Mouse (Mus musculus) right cerebral cortex, postnatal 14 days (tissue): Measurements from ENCODE around the gene Ago1.

Experiments used
- DNase-seq: peaks from one replicate; pipeline ENCODE4 v3.0.0; 2022

Ago1 gene

DNA sequence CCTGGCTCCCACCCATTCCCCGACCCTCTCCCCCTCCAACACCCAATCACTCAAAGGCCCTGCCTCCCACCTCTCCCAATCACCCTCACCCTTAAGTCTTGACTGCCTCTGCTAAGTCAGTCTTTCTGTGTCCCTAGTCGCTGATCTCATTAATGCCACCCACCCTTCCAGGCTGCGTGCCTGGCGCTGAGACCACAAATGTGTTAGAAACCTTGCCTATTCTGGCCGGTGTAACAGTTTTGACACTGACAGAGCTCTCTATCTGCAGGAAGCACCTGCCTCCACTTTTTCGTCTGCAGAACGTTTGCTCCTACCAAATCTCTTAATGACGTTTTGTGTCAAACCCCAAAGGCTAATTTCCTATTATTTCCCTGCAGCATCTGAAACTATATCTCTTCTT, 542 bp upstream of the Ago1 start:
- no peak for DNase-seq

- DNase-seq = peak; percentile 65
These were observed 580 bp downstream of the Ago1 start for GRCm38 (mm10) chr4:126467721-126468284.

DNA sequence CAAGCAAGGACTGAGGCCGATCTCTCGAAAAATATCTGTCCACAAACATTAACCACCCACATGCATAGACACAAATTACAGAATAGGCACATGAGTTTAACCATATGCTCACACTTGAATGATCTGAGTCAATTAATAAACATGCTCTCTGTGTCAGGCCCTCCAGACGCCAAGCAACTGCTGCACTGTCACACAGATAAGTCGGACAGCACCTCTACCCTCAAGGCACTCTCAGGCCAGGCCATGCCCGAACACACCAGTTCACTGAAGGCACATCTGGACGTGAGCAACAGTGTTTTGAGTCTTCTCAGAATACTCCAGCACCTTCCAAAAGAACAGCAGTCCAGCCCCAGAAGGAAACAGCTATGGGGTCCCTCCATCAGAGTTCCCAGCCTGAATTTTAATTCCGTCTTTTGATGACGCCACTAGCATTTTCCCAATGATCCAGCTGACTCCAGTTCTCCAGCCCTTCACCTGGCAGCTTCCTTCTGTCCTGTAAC, 2.1 kb downstream of the Ago1 start:
- DNase-seq = no peak

- peak; percentile 48 for DNase-seq
These were observed 2.5 kb downstream of the Ago1 start for GRCm38 (mm10) chr4:126465843-126466242.

DNA sequence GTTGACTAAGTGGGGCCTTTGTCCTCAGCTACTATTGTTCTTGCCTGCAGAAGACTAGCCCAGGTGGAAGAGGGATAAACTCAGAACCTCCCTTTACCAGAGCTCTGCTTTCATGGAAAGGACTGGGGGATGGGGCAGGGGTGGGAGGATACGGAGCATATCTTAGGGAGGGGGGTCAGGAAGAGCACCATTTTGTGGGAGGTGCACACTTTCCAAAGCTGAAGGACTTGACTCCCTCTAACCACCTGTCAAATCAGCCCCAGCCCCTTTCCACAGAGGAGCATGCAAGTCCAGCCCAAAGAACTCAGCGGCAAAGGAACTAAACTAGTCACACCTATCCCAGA, 3.5 kb downstream of the Ago1 start:
- no peak for DNase-seq

DNA sequence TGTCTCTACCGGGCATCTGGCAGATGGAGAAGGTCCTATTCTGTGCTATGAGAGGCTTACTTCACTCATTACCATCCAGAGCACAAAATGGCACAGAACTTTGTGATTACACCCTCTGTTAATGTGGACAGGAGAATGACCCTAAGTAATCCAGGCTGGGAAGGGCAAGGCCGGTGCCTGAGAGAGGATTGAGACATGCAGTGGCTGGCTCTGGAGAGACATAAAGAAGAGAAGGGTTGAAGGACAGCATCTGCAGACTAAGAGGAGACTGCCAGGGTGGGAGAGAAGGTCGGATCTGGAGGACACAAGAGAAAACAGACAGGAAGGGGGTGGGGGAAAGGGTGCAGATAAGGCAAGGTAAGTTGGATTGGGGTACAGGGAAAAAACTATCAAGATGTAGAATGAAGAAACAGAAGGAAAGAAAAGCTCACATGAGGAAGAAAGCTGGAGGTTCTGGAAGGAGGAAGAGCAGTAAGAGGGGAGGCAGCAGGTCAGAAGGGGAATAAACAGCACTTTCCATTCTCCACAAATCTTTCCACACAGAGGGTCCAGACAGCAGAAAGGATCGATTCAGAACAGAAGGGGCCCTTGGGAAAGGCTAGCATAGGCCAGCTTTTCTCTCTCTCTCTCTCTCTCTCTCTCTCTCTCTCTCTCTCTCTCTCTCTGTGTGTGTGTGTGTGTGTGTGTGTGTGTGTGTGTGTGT, 4.0 kb downstream of the Ago1 start:
- no peak for DNase-seq

DNA sequence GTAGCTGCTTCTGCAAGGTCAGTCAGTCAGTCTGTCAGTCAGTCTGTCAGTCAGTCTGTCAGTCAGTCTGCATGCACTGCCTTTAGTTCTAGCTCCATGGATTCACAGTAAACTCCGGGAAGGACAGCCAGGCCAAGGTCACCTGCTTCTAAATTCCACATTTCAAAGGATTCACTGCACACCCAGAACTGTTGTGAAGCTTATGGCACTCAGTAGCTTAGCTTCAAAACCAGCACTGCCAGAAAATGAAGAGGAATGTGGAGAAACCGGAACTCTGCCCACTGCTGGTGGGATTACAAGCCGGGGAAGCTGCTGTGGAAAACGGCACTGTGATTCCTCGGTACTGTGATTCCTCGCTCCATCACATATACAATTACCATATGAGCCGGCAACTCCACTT, 12.9 kb downstream of the Ago1 start:
- DNase-seq = no peak

GRCm38 (mm10) chr4:126454547-126455254, 13.7 kb downstream of the Ago1 start:
- DNase-seq = no peak

GRCm38 (mm10) chr4:126450268-126450667, 18.1 kb downstream of the Ago1 start:
- DNase-seq = no peak

GRCm38 (mm10) chr4:126447126-126447525, 21.3 kb downstream of the Ago1 start:
- DNase-seq = no peak

DNA sequence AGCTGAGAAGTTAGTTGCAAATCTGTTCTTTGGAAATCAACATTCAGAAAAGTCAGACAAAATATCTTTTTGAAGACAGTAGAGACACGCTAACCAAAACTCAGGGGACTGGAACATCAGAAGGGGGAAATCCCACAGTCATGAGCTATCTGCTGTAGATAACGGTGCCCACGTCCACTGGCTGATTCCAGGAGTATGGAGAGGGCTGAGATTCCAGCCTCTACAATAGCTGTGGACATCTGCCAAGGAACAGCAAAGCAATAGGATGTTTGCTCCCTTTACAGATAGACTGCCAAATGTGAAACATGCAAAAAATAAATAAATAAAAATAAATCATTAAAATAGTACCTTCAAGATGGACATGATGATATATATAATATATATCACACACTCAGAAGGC, 23.9 kb downstream of the Ago1 start:
- DNase-seq = no peak

GRCm38 (mm10) chr4:126438261-126438660, 30.1 kb downstream of the Ago1 start:
- no peak for DNase-seq

GRCm38 (mm10) chr4:126436268-126436667, 32.1 kb downstream of the Ago1 start:
- no peak for DNase-seq

GRCm38 (mm10) chr4:126434094-126434493, 34.3 kb downstream of the Ago1 start:
- no peak for DNase-seq

- no peak for DNase-seq
These were observed 35.2 kb downstream of the Ago1 start for GRCm38 (mm10) chr4:126433175-126433574.

DNA sequence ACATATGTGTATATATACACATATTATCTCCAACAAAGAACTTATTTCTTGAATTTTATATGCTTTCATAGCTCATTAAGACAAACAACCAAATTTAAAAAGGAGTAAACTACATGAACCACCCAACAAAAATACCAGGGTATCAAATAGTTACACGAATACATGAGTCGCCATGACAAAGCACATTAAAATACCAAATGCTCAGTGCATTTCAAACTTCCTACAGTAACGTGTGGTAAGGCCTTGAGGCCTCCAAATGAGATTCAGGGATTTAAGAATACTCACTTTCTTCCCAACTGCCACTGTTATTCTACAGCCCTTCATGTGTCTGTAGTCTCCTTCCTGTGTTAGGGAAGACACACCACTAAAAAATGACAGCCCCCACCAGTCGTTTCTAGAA, 36.6 kb downstream of the Ago1 start:
- no peak for DNase-seq

DNA sequence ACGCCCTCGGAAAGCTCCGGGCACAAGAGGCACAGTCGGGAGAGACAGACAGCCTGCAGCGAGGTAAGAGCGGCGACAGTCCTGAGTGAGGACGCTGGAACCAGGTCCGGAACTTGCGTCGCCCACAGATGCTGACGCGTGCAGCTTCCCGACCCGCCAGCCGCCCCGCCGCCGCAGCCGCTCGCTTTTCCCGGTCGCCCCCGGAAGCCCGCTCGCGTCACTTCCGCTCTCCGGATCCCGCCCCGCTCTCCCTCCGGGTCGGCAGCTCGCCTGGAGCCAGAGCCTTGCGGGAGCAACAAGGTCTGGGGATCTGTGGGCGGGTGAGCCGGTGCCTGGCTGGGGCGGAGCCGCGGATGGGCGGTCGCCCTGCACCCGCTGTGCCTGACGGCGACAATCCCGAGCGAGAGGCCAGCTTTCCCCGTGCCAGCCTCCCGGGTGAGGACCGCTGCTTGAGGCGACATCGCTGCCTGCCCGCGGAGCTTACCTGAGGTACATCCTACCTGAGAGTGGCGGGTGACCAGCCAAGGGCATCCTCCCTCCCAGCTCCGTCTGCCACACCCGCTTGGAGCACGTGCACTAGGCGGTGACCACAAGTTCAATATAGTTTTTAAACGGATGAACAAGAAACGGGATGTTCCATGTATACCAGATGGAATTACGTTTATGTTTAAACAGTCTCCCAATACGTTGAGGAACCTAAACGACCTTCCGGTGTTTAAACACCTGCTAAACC, 38.9 kb downstream of the Ago1 start, which contains the start of gene Ago3:
Ago3 (minus strand) TSS at position 210 of the 733 bp plus-strand sequence.
- DNase-seq = peak; percentile 94

DNA sequence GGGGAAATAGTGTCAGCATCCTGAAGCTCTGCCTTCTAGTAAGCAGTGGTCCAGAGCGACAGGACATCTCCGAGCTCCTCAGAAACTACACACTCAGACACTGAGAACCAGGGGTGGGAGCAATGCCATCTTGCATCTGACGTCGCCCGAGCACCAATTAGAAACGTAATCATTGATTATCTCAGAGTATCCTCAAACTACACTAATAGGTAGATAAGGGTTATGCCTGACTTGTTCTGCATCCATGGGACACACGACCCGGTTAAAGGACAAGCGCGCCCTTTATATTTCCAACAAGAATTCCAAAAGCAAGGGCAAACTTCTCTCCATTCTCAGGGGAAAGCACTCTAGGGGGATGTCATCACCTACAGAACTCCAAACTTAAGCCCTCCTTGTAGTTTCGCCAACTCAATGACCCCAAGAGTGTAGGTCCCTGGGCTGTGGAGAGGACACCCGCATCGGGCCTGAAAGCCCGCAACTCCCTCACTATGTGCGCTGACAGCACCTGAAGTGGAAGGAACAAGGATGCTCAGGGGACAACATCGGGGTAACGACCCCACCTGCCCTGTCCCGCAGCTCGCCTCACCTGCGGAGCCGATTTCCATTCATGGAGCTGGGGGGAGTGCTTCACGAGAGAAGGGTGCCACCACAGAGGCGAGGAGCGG, 39.6 kb downstream of the Ago1 start:
- no peak for DNase-seq

- no peak for DNase-seq
These were observed 44.5 kb downstream of the Ago1 start for GRCm38 (mm10) chr4:126423866-126424265.

- no peak for DNase-seq
These were observed 52.7 kb downstream of the Ago1 start for GRCm38 (mm10) chr4:126415707-126416106.

DNA sequence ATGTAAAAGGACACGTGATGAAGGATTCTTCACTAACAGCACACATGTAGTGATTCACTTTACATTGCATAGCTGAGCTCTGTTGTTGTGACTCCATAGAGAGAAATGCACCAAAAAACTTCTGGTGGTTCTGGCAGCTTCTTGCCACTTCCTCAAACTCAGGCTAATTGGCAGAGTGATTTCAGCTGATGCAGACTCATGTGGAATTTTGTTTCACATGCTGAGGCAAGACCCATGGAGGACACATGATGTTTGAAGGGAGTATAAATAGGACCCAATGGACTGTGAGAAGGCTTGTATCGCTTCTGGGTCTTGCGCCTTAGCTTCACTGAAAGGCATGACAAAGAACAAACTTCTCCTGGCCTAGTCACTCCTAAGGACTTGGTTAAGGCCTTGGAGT, 55.9 kb downstream of the Ago1 start:
- DNase-seq = no peak
